Comparison of ENCODE assay signal across 26 mouse cellular contexts in the genomic region with DNA sequence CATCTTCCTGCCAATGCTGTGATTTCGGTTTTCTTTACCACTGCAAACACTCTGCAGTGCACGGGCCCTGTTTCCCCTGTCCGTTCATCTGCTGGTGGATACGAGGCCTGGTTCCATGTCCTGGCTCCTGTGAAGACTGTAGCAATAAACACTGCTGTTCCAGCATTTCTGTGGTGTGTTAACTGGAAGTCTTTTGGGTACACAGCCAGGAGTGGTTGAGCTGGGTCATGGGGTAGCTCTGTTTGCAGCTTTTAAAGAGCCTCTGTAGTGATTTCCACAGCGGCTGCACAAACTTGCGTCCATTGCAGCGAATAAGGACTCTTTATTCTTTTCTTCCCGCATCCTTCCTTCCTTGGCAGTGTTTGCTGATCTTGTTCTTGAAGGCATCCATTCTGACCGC.
"Had no signal": no experiment of that assay in that cellular context is flagged by ENCODE, and none has a peak within 500 bp of the region (broad histone marks: within the 10 kb centered on the region; RNA-seq: fewer than 3 reads in every experiment).

No protein-coding gene starts in this region.

- H3K9ac ChIP-seq: heart, embryonic 13.5 days; heart, embryonic 15.5 days; hindbrain, embryonic 13.5 days; hindbrain, embryonic 15.5 days; kidney, embryonic 15.5 days; limb, embryonic 13.5 days; limb, embryonic 15.5 days; liver, embryonic 12.5 days; liver, embryonic 14.5 days had no signal

- H3K36me3 ChIP-seq: heart, embryonic 13.5 days; heart, embryonic 15.5 days; hindbrain, embryonic 13.5 days; hindbrain, embryonic 15.5 days; kidney, embryonic 15.5 days; limb, embryonic 13.5 days; limb, embryonic 15.5 days; liver, embryonic 12.5 days had no signal

- H3K4me1 ChIP-seq: heart, embryonic 15.5 days; hindbrain, embryonic 13.5 days; hindbrain, embryonic 15.5 days; liver, embryonic 12.5 days had no signal

- H3K27me3 ChIP-seq: hindbrain, embryonic 13.5 days; hindbrain, embryonic 15.5 days; kidney, embryonic 15.5 days; limb, embryonic 13.5 days; liver, embryonic 12.5 days had no signal

- H3K9me3 ChIP-seq: heart, embryonic 13.5 days; heart, embryonic 15.5 days; hindbrain, embryonic 13.5 days; hindbrain, embryonic 15.5 days; kidney, embryonic 15.5 days; limb, embryonic 13.5 days; limb, embryonic 15.5 days; liver, embryonic 12.5 days had no signal

- H3K27ac ChIP-seq: gastrocnemius, adult 2 months; heart, adult 2 months; heart, embryonic 13.5 days; heart, embryonic 15.5 days; hindbrain, embryonic 13.5 days; hindbrain, embryonic 15.5 days; hindbrain, postnatal 0 days; kidney, embryonic 15.5 days; kidney, postnatal 0 days; limb, embryonic 13.5 days; limb, embryonic 15.5 days; liver, embryonic 12.5 days; liver, embryonic 14.5 days had no signal

- H3K4me3 ChIP-seq: gastrocnemius, adult 2 months; heart, adult 2 months; heart, embryonic 13.5 days; heart, embryonic 15.5 days; hindbrain, embryonic 13.5 days; hindbrain, embryonic 15.5 days; kidney, embryonic 15.5 days; limb, embryonic 13.5 days; limb, embryonic 15.5 days; liver, embryonic 12.5 days had no signal

- ATAC-seq: hindbrain, postnatal 0 days; liver, embryonic 12.5 days had no signal

- DNase-seq: gastrocnemius, adult 2 months; gastrocnemius, postnatal 10 days; gastrocnemius, postnatal 25 days; heart, adult 11 months; heart, adult 2 months; heart, postnatal 36 days; kidney, adult 11 months; kidney, adult 2 months; kidney, adult 9 months; kidney, postnatal 14 days; kidney, postnatal 36 days; layer of hippocampus, adult 9-11 months; layer of hippocampus, postnatal 36 days; left cerebral cortex, postnatal 4 days had no signal

- H3K4me2 ChIP-seq: heart, embryonic 11.5 days; heart, embryonic 13.5 days; heart, embryonic 15.5 days; hindbrain, embryonic 13.5 days; hindbrain, embryonic 15.5 days; kidney, embryonic 15.5 days; limb, embryonic 13.5 days; limb, embryonic 15.5 days; liver, embryonic 12.5 days had no signal
